Mouse (Mus musculus): ENCODE measurements around the gene Creb3l1.

Gene Creb3l1

GRCm38 (mm10) chr2:91962864-91963401 lies 61.4 kb downstream of the Creb3l1 start:
- DNase-seq = peak; percentile 53 to 71

- peak in 1 of 2 experiments; percentile 46 for DNase-seq
These were observed 62.2 kb downstream of the Creb3l1 start for GRCm38 (mm10) chr2:91961901-91962761.

GRCm38 (mm10) chr2:91960459-91960858 lies 63.8 kb downstream of the Creb3l1 start:
- no peak for DNase-seq

GRCm38 (mm10) chr2:91959544-91960410 lies 64.5 kb downstream of the Creb3l1 start:
- no peak for DNase-seq

- peak; percentile 78 to 83 for DNase-seq
These were observed 65.4 kb downstream of the Creb3l1 start for GRCm38 (mm10) chr2:91958701-91959457.

GRCm38 (mm10) chr2:91958049-91958448 lies 66.3 kb downstream of the Creb3l1 start:
- DNase-seq = no peak

- DNase-seq = peak; percentile 56 to 59
These were observed 67.2 kb downstream of the Creb3l1 start for GRCm38 (mm10) chr2:91957096-91957495.

GRCm38 (mm10) chr2:91955875-91956274 lies 68.4 kb downstream of the Creb3l1 start:
- no peak for DNase-seq

GRCm38 (mm10) chr2:91955121-91955591 lies 69.1 kb downstream of the Creb3l1 start:
- no peak for DNase-seq

- peak; percentile 70 to 82 for DNase-seq
These were observed 70.5 kb downstream of the Creb3l1 start for GRCm38 (mm10) chr2:91953825-91954224.

- DNase-seq = peak; percentile 65 to 79
These were observed 73.8 kb downstream of the Creb3l1 start for GRCm38 (mm10) chr2:91950275-91951085.

- peak; percentile 64 to 79 for DNase-seq
These were observed 74.7 kb downstream of the Creb3l1 start for GRCm38 (mm10) chr2:91949411-91950274.

- peak in 1 of 2 experiments; percentile 48 for DNase-seq
These were observed 75.5 kb downstream of the Creb3l1 start for GRCm38 (mm10) chr2:91948792-91949241.

GRCm38 (mm10) chr2:91948151-91948509 lies 76.2 kb downstream of the Creb3l1 start:
- peak in 1 of 2 experiments; percentile 38 for DNase-seq

GRCm38 (mm10) chr2:91947397-91948150 lies 76.7 kb downstream of the Creb3l1 start:
- DNase-seq = peak in 1 of 2 experiments; percentile 46

GRCm38 (mm10) chr2:91946836-91947235 lies 77.5 kb downstream of the Creb3l1 start:
- peak in 1 of 2 experiments; percentile 48 for DNase-seq

GRCm38 (mm10) chr2:91945483-91945882 lies 78.8 kb downstream of the Creb3l1 start, which contains the start of gene Gm9821:
Gene Gm9821, plus strand, starts transcription at chr2:91945703.
- peak in 1 of 2 experiments; percentile 43 for DNase-seq

- peak; percentile 88 for DNase-seq
These were observed 79.9 kb downstream of the Creb3l1 start for GRCm38 (mm10) chr2:91944170-91944950.

All from kidney, postnatal 4 days (tissue).